Mouse (Mus musculus): Measurements from ENCODE around the gene Edil3. TPM values are rescaled to one million over a fixed set of nuclear protein-coding genes. Genes with fewer than 3 reads are reported as not detected.
A peak's percentile ranks its signal among the peaks of the same experiment; 100 is the strongest.

Edil3 gene
- polyA plus RNA-seq, 1 experiment from 2014 or later: 2.7 TPM

GRCm38 (mm10) chr13:88822976-88823521 lies 1.8 kb downstream of the Edil3 start:
- Histone ChIP-seq H3K9me3 (ENCODE audit: control insufficient read depth, low read length) (no peaks in the 10 kb centered on the region), H3K27ac (ENCODE audit: low read depth, low read length) (no peak overlapping the region), H3K9ac (ENCODE audit: low read depth, low read length) (no peak overlapping the region), H3K4me1 (replicated peaks; ENCODE audit: control insufficient read depth, insufficient read depth, low read length) (no peaks in the 10 kb centered on the region; the same call in 1 of the 2 replicates), H3K4me3 (ENCODE audit: low read depth, low read length) (no peak overlapping the region), H3K36me3 (ENCODE audit: control insufficient read depth, insufficient read depth, low read length) (no peaks in the 10 kb centered on the region), H3K27me3 (replicated peaks; ENCODE audit: control insufficient read depth, insufficient read depth, low read length) (peaks cover 28% of the 10 kb centered on the region), H3K4me2 (peak overlapping the region; percentile 61)
- DNase-seq (ENCODE audit: low spot score): no peak
- peak; percentile 34 for ATAC-seq (replicated peaks; ENCODE audit: low FRiP score)
- WGBS: 13% methylated on average over 10 of the region's 10 CpGs

GRCm38 (mm10) chr13:88823522-88824419 lies 2.5 kb downstream of the Edil3 start:
- peaks cover 28% of the 10 kb centered on the region for H3K27me3 ChIP-seq (replicated peaks; ENCODE audit: control insufficient read depth, insufficient read depth, low read length)
- H3K4me1 ChIP-seq (replicated peaks; ENCODE audit: control insufficient read depth, insufficient read depth, low read length): no peaks in the 10 kb centered on the region; the same call in 1 of the 2 replicates
- no peaks in the 10 kb centered on the region for H3K36me3 ChIP-seq (ENCODE audit: control insufficient read depth, insufficient read depth, low read length)
- 2% methylated on average over 25 of the region's 25 CpGs for WGBS
- H3K9me3 ChIP-seq (ENCODE audit: control insufficient read depth, low read length): no peaks in the 10 kb centered on the region
- peak overlapping the region; percentile 61 for H3K4me2 ChIP-seq
- H3K9ac ChIP-seq (ENCODE audit: low read depth, low read length): no peak overlapping the region
- H3K27ac ChIP-seq (ENCODE audit: low read depth, low read length): no peak overlapping the region
- peak overlapping the region; percentile 36; the same call in 1 of the 2 replicates for H3K4me3 ChIP-seq (ENCODE audit: low read depth, low read length)
- ATAC-seq (replicated peaks; ENCODE audit: low FRiP score) (peak; percentile 46), DNase-seq (ENCODE audit: low spot score) (peak; percentile 36)

GRCm38 (mm10) chr13:88824441-88824840 lies 3.2 kb downstream of the Edil3 start:
- no peak for DNase-seq (ENCODE audit: low spot score)
- WGBS: 34% methylated on average over 4 of the region's 4 CpGs
- H3K4me1 ChIP-seq (replicated peaks; ENCODE audit: control insufficient read depth, insufficient read depth, low read length): no peaks in the 10 kb centered on the region; the same call in 1 of the 2 replicates
- H3K36me3 ChIP-seq (ENCODE audit: control insufficient read depth, insufficient read depth, low read length): no peaks in the 10 kb centered on the region
- no peak for ATAC-seq (replicated peaks; ENCODE audit: low FRiP score)
- no peak overlapping the region for H3K9ac ChIP-seq (ENCODE audit: low read depth, low read length)
- H3K27me3 ChIP-seq (replicated peaks; ENCODE audit: control insufficient read depth, insufficient read depth, low read length): peaks cover 28% of the 10 kb centered on the region
- H3K27ac ChIP-seq (ENCODE audit: low read depth, low read length): no peak overlapping the region
- H3K4me2 ChIP-seq: no peak overlapping the region
- H3K4me3 ChIP-seq (ENCODE audit: low read depth, low read length): no peak overlapping the region
- H3K9me3 ChIP-seq (ENCODE audit: control insufficient read depth, low read length): no peaks in the 10 kb centered on the region

- ATAC-seq (replicated peaks; ENCODE audit: low FRiP score) (peak; percentile 36; the same call in 1 of the 2 replicates), DNase-seq (ENCODE audit: low spot score) (no peak)
- Histone ChIP-seq H3K27ac (ENCODE audit: low read depth, low read length) (no peak overlapping the region), H3K4me1 (replicated peaks; ENCODE audit: control insufficient read depth, insufficient read depth, low read length) (no peaks in the 10 kb centered on the region), H3K27me3 (replicated peaks; ENCODE audit: control insufficient read depth, insufficient read depth, low read length) (no peaks in the 10 kb centered on the region; the same call in 1 of the 2 replicates), H3K4me3 (ENCODE audit: low read depth, low read length) (no peak overlapping the region), H3K9ac (ENCODE audit: low read depth, low read length) (no peak overlapping the region), H3K4me2 (peak overlapping the region; percentile 23; the same call in 1 of the 2 replicates), H3K36me3 (ENCODE audit: control insufficient read depth, insufficient read depth, low read length) (no peaks in the 10 kb centered on the region), H3K9me3 (ENCODE audit: control insufficient read depth, low read length) (no peaks in the 10 kb centered on the region)
- 21% methylated on average over 10 of the region's 10 CpGs for WGBS
Observed at GRCm38 (mm10) chr13:88828362-88828761, 7.1 kb downstream of the Edil3 start.

GRCm38 (mm10) chr13:88833732-88834131 lies 12.5 kb downstream of the Edil3 start:
- Histone ChIP-seq H3K9me3 (ENCODE audit: control insufficient read depth, low read length) (no peaks in the 10 kb centered on the region), H3K9ac (ENCODE audit: low read depth, low read length) (no peak overlapping the region), H3K4me1 (replicated peaks; ENCODE audit: control insufficient read depth, insufficient read depth, low read length) (no peaks in the 10 kb centered on the region), H3K36me3 (ENCODE audit: control insufficient read depth, insufficient read depth, low read length) (no peaks in the 10 kb centered on the region), H3K27ac (ENCODE audit: low read depth, low read length) (no peak overlapping the region), H3K27me3 (replicated peaks; ENCODE audit: control insufficient read depth, insufficient read depth, low read length) (no peaks in the 10 kb centered on the region), H3K4me2 (no peak overlapping the region), H3K4me3 (ENCODE audit: low read depth, low read length) (no peak overlapping the region)
- no peak for DNase-seq (ENCODE audit: low spot score)
- WGBS: 66% methylated on average over 1 of the region's 1 CpGs
- ATAC-seq (replicated peaks; ENCODE audit: low FRiP score): no peak

GRCm38 (mm10) chr13:88849739-88850138 lies 28.5 kb downstream of the Edil3 start:
- WGBS: 53% methylated on average over 4 of the region's 4 CpGs
- H3K27ac ChIP-seq (ENCODE audit: low read depth, low read length): no peak overlapping the region
- no peaks in the 10 kb centered on the region for H3K9me3 ChIP-seq (ENCODE audit: control insufficient read depth, low read length)
- DNase-seq (ENCODE audit: low spot score) (no peak), ATAC-seq (replicated peaks; ENCODE audit: low FRiP score) (0 out of 2 replicates have a peak, but pooled peaks have one; percentile 43)
- H3K36me3 ChIP-seq (ENCODE audit: control insufficient read depth, insufficient read depth, low read length): no peaks in the 10 kb centered on the region
- no peak overlapping the region for H3K9ac ChIP-seq (ENCODE audit: low read depth, low read length)
- H3K4me1 ChIP-seq (replicated peaks; ENCODE audit: control insufficient read depth, insufficient read depth, low read length): no peaks in the 10 kb centered on the region
- H3K4me2 ChIP-seq: no peak overlapping the region
- no peak overlapping the region for H3K4me3 ChIP-seq (ENCODE audit: low read depth, low read length)
- H3K27me3 ChIP-seq (replicated peaks; ENCODE audit: control insufficient read depth, insufficient read depth, low read length): no peaks in the 10 kb centered on the region

GRCm38 (mm10) chr13:88879960-88880359 lies 58.7 kb downstream of the Edil3 start:
- no peaks in the 10 kb centered on the region for H3K36me3 ChIP-seq (ENCODE audit: control insufficient read depth, insufficient read depth, low read length)
- no peak overlapping the region for H3K27ac ChIP-seq (ENCODE audit: low read depth, low read length)
- no peaks in the 10 kb centered on the region for H3K27me3 ChIP-seq (replicated peaks; ENCODE audit: control insufficient read depth, insufficient read depth, low read length)
- H3K4me1 ChIP-seq (replicated peaks; ENCODE audit: control insufficient read depth, insufficient read depth, low read length): no peaks in the 10 kb centered on the region
- H3K4me2 ChIP-seq: no peak overlapping the region
- DNase-seq (ENCODE audit: low spot score) (no peak), ATAC-seq (replicated peaks; ENCODE audit: low FRiP score) (no peak)
- 78% methylated on average over 2 of the region's 2 CpGs for WGBS
- no peaks in the 10 kb centered on the region for H3K9me3 ChIP-seq (ENCODE audit: control insufficient read depth, low read length)
- no peak overlapping the region for H3K9ac ChIP-seq (ENCODE audit: low read depth, low read length)
- no peak overlapping the region for H3K4me3 ChIP-seq (ENCODE audit: low read depth, low read length)

GRCm38 (mm10) chr13:88890728-88891127 lies 69.5 kb downstream of the Edil3 start:
- no peaks in the 10 kb centered on the region for H3K27me3 ChIP-seq (replicated peaks; ENCODE audit: control insufficient read depth, insufficient read depth, low read length)
- no peak for ATAC-seq (replicated peaks; ENCODE audit: low FRiP score)
- H3K4me3 ChIP-seq (ENCODE audit: low read depth, low read length): no peak overlapping the region
- DNase-seq (ENCODE audit: low spot score): no peak
- no peak overlapping the region for H3K9ac ChIP-seq (ENCODE audit: low read depth, low read length)
- 72% methylated on average over 3 of the region's 3 CpGs for WGBS
- no peak overlapping the region for H3K27ac ChIP-seq (ENCODE audit: low read depth, low read length)
- no peaks in the 10 kb centered on the region for H3K4me1 ChIP-seq (replicated peaks; ENCODE audit: control insufficient read depth, insufficient read depth, low read length)
- no peaks in the 10 kb centered on the region for H3K36me3 ChIP-seq (ENCODE audit: control insufficient read depth, insufficient read depth, low read length)
- H3K9me3 ChIP-seq (ENCODE audit: control insufficient read depth, low read length): no peaks in the 10 kb centered on the region
- H3K4me2 ChIP-seq: no peak overlapping the region

Data from liver, embryonic 11.5 days (tissue).